ENCODE assay signal across 24 mouse cellular contexts in the genomic region with DNA sequence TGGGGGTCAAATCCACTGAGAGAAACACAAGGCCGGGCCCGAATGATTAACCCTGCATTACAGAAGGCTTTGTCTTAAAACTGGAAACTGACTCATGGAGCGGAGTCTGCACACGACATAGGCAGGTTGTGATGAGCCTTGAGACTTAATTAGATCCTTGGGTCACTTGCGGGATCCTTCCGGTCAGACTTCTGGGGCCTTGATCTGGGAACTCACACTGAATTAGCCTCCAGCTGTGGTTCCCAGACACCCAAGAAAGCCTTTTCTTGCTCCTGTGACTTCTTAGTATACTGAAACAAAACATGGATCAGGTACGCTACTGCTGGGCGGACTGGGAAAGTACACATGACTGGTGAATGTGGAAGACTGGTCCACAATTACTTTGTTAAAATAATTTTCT.
DNase-seq lines count a peak whose midpoint lies in the region; ATAC-seq and TF ChIP-seq lines count a peak whose summit lies in the region.
"Had no signal": no experiment of that assay in that cellular context is flagged by ENCODE, and none has a peak within 500 bp of the region (broad histone marks: within the 10 kb centered on the region; RNA-seq: fewer than 3 reads in every experiment).

No protein-coding gene starts in this region.

- H3K9me3 ChIP-seq in forebrain, embryonic 11.5 days (ENCODE audit: control insufficient read depth, low read length): no peaks in the 10 kb centered on the region
- H3K9me3 ChIP-seq in forebrain, embryonic 14.5 days (replicated peaks; ENCODE audit: control insufficient read depth, low read length): no peaks in the 10 kb centered on the region
- H3K9me3 ChIP-seq in midbrain, embryonic 11.5 days (ENCODE audit: control insufficient read depth, low read length): no peaks in the 10 kb centered on the region
- H3K9me3 ChIP-seq in midbrain, postnatal 0 days (ENCODE audit: low read length): no peaks in the 10 kb centered on the region
- no peaks in the 10 kb centered on the region for H3K9me3 ChIP-seq in midbrain, embryonic 13.5 days
- no peaks in the 10 kb centered on the region for H3K9me3 ChIP-seq in midbrain, embryonic 14.5 days (ENCODE audit: control insufficient read depth, low read length)
- H3K9me3 ChIP-seq: heart, embryonic 10.5 days; heart, embryonic 13.5 days had no signal

- H3K4me3 ChIP-seq in forebrain, embryonic 11.5 days (ENCODE audit: low read depth, low read length): no peak overlapping the region
- no peak overlapping the region for H3K4me3 ChIP-seq in forebrain, embryonic 14.5 days (ENCODE audit: low read depth, low read length)
- H3K4me3 ChIP-seq in midbrain, embryonic 11.5 days (ENCODE audit: low read depth, low read length): no peak overlapping the region
- no peak overlapping the region for H3K4me3 ChIP-seq in midbrain, postnatal 0 days (ENCODE audit: low read depth, low read length)
- no peak overlapping the region for H3K4me3 ChIP-seq in midbrain, embryonic 13.5 days (replicated peaks)
- no peak overlapping the region for H3K4me3 ChIP-seq in midbrain, embryonic 14.5 days (replicated peaks; ENCODE audit: low read depth, low read length)
- H3K4me3 ChIP-seq: heart, adult 2 months; heart, embryonic 10.5 days; heart, embryonic 13.5 days had no signal

- H3K9ac ChIP-seq in forebrain, embryonic 11.5 days (ENCODE audit: low read length): no peak overlapping the region
- no peak overlapping the region for H3K9ac ChIP-seq in forebrain, embryonic 14.5 days (ENCODE audit: low read length)
- H3K9ac ChIP-seq in midbrain, embryonic 11.5 days (ENCODE audit: low read length): no peak overlapping the region
- H3K9ac ChIP-seq in midbrain, postnatal 0 days (replicated peaks; ENCODE audit: low read length, poor library complexity, severe bottlenecking): no peak overlapping the region
- H3K9ac ChIP-seq in midbrain, embryonic 13.5 days (replicated peaks): no peak overlapping the region
- no peak overlapping the region for H3K9ac ChIP-seq in midbrain, embryonic 14.5 days (replicated peaks; ENCODE audit: low read length)
- H3K9ac ChIP-seq: heart, embryonic 13.5 days; hindbrain, embryonic 14.5 days had no signal

- no peaks in the 10 kb centered on the region for H3K27me3 ChIP-seq in forebrain, embryonic 11.5 days (ENCODE audit: control insufficient read depth, insufficient read depth, low read length)
- no peaks in the 10 kb centered on the region for H3K27me3 ChIP-seq in forebrain, embryonic 14.5 days (replicated peaks; ENCODE audit: control insufficient read depth, insufficient read depth, low read length)
- H3K27me3 ChIP-seq in midbrain, embryonic 11.5 days (ENCODE audit: control insufficient read depth, insufficient read depth, low read length): no peaks in the 10 kb centered on the region
- no peaks in the 10 kb centered on the region for H3K27me3 ChIP-seq in midbrain, postnatal 0 days (ENCODE audit: insufficient read depth, low read length)
- H3K27me3 ChIP-seq in midbrain, embryonic 13.5 days: peaks cover 8% of the 10 kb centered on the region
- H3K27me3 ChIP-seq in midbrain, embryonic 14.5 days (ENCODE audit: control insufficient read depth, insufficient read depth, low read length): peaks cover 5% of the 10 kb centered on the region; the same call in 1 of the 2 replicates
- H3K27me3 ChIP-seq: heart, embryonic 13.5 days had no signal

- WGBS in forebrain, embryonic 11.5 days: 23% methylated on average over 8 of the region's 8 CpGs
- 27% methylated on average over 8 of the region's 8 CpGs for WGBS in forebrain, embryonic 14.5 days
- WGBS in midbrain, embryonic 11.5 days: 29% methylated on average over 8 of the region's 8 CpGs
- WGBS in midbrain, postnatal 0 days: 47% methylated on average over 8 of the region's 8 CpGs
- 29% methylated on average over 8 of the region's 8 CpGs for WGBS in midbrain, embryonic 13.5 days
- WGBS in midbrain, embryonic 14.5 days: 27% methylated on average over 8 of the region's 8 CpGs

- no peaks in the 10 kb centered on the region for H3K36me3 ChIP-seq in forebrain, embryonic 11.5 days (ENCODE audit: control insufficient read depth, insufficient read depth, low read length)
- no peaks in the 10 kb centered on the region for H3K36me3 ChIP-seq in forebrain, embryonic 14.5 days (ENCODE audit: control insufficient read depth, insufficient read depth, low read length)
- no peaks in the 10 kb centered on the region for H3K36me3 ChIP-seq in midbrain, embryonic 11.5 days (ENCODE audit: control insufficient read depth, insufficient read depth, low read length)
- H3K36me3 ChIP-seq in midbrain, postnatal 0 days (ENCODE audit: insufficient read depth, low read length): no peaks in the 10 kb centered on the region
- no peaks in the 10 kb centered on the region for H3K36me3 ChIP-seq in midbrain, embryonic 13.5 days
- H3K36me3 ChIP-seq in midbrain, embryonic 14.5 days (ENCODE audit: control insufficient read depth, insufficient read depth, low read length): no peaks in the 10 kb centered on the region
- H3K36me3 ChIP-seq: heart, embryonic 10.5 days; heart, embryonic 13.5 days had no signal

- no peak overlapping the region for H3K27ac ChIP-seq in forebrain, embryonic 11.5 days (ENCODE audit: low read depth, low read length)
- no peak overlapping the region for H3K27ac ChIP-seq in forebrain, embryonic 14.5 days (ENCODE audit: low read depth, low read length)
- peak overlapping the region; percentile 32; the same call in 1 of the 2 replicates for H3K27ac ChIP-seq in midbrain, embryonic 11.5 days (ENCODE audit: low read depth, low read length)
- H3K27ac ChIP-seq in midbrain, postnatal 0 days (ENCODE audit: low read depth, low read length): no peak overlapping the region
- H3K27ac ChIP-seq in midbrain, embryonic 13.5 days: peak overlapping the region; percentile 57
- H3K27ac ChIP-seq in midbrain, embryonic 14.5 days (replicated peaks; ENCODE audit: low read depth, low read length): no peak overlapping the region
- H3K27ac ChIP-seq: heart, adult 2 months; heart, embryonic 10.5 days; heart, embryonic 13.5 days; hindbrain, embryonic 14.5 days; hindbrain, postnatal 0 days had no signal

- ATAC-seq in forebrain, embryonic 11.5 days (replicated peaks; ENCODE audit: low FRiP score): no peak
- ATAC-seq in forebrain, embryonic 14.5 days: no peak
- peak; percentile 64 for ATAC-seq in midbrain, embryonic 11.5 days (ENCODE audit: low FRiP score)
- ATAC-seq in midbrain, postnatal 0 days (ENCODE audit: low FRiP score): no peak
- ATAC-seq in midbrain, embryonic 13.5 days: no peak
- ATAC-seq in midbrain, embryonic 14.5 days (ENCODE audit: low FRiP score, low TSS enrichment): no peak
- ATAC-seq: CD4-positive, CD25-positive, alpha-beta regulatory T cell, adult 4 months; forebrain, embryonic 16.5 days; hindbrain, postnatal 0 days; inflammation-experienced regulatory T-cells, adult 6 months had no signal

- TF ChIP-seq CTCF in midbrain, postnatal 0 days (IDR thresholded peaks at IDR 0.05): no peak

- H3K4me2 ChIP-seq in forebrain, embryonic 11.5 days (ENCODE audit: low read depth, low read length, severe bottlenecking): peak overlapping the region; percentile 6; the same call in 1 of the 2 replicates
- no peak overlapping the region for H3K4me2 ChIP-seq in forebrain, embryonic 14.5 days (ENCODE audit: low read length)
- no peak overlapping the region for H3K4me2 ChIP-seq in midbrain, embryonic 11.5 days
- H3K4me2 ChIP-seq in midbrain, postnatal 0 days (ENCODE audit: low read depth, low read length, poor library complexity, severe bottlenecking): no peak overlapping the region
- peak overlapping the region; percentile 1; the same call in 1 of the 2 replicates for H3K4me2 ChIP-seq in midbrain, embryonic 13.5 days (replicated peaks)
- 0 out of 2 replicates have a peak overlapping the region, but pooled peaks have one; percentile 3 for H3K4me2 ChIP-seq in midbrain, embryonic 14.5 days (ENCODE audit: low read length)
- H3K4me2 ChIP-seq: heart, embryonic 13.5 days; hindbrain, embryonic 14.5 days had no signal

- no peak for DNase-seq in forebrain, embryonic 11.5 days (ENCODE audit: low spot score)
- no peak for DNase-seq in forebrain, embryonic 14.5 days (ENCODE audit: low spot score)
- peak; percentile 86 for DNase-seq in midbrain, embryonic 11.5 days (ENCODE audit: low spot score, missing footprints)
- no peak for DNase-seq in midbrain, postnatal 0 days (ENCODE audit: low spot score)
- DNase-seq in midbrain, embryonic 14.5 days: no peak
- DNase-seq: adrenal gland, adult 2 months; adrenal gland, postnatal 14 days; cerebellum, adult 11 months; cerebellum, adult 2 months; cerebellum, adult 9-11 months; cerebellum, postnatal 25 days; gastrocnemius, postnatal 10 days; gastrocnemius, postnatal 36 days; heart, adult 2 months; heart, postnatal 14 days; heart, postnatal 4 days had no signal

- peaks cover 2% of the 10 kb centered on the region; the same call in 1 of the 2 replicates for H3K4me1 ChIP-seq in forebrain, embryonic 11.5 days (replicated peaks; ENCODE audit: control insufficient read depth, insufficient read depth, low read length)
- H3K4me1 ChIP-seq in forebrain, embryonic 14.5 days (ENCODE audit: control insufficient read depth, insufficient read depth, low read length): peaks cover 7% of the 10 kb centered on the region
- H3K4me1 ChIP-seq in midbrain, embryonic 11.5 days (ENCODE audit: control insufficient read depth, insufficient read depth, low read length): peaks cover 7% of the 10 kb centered on the region; the same call in 1 of the 2 replicates
- no peaks in the 10 kb centered on the region; the same call in 1 of the 2 replicates for H3K4me1 ChIP-seq in midbrain, postnatal 0 days (ENCODE audit: insufficient read depth, low read length)
- H3K4me1 ChIP-seq in midbrain, embryonic 13.5 days (replicated peaks): peaks cover 27% of the 10 kb centered on the region
- H3K4me1 ChIP-seq in midbrain, embryonic 14.5 days (ENCODE audit: control insufficient read depth, insufficient read depth, low read length): peaks cover 21% of the 10 kb centered on the region; the same call in 1 of the 2 replicates
- H3K4me1 ChIP-seq: heart, embryonic 10.5 days had no signal

Comparison
In these comparisons a context has a peak if more than half of its experiments do, and no peak if none do; other contexts are left out.
1. H3K27ac ChIP-seq: peak in midbrain, embryonic 11.5 days (single experiment) and midbrain, embryonic 13.5 days (single experiment); none in forebrain, embryonic 11.5 days (single experiment), forebrain, embryonic 14.5 days (single experiment), midbrain, postnatal 0 days (single experiment) and midbrain, embryonic 14.5 days (single experiment).
2. H3K4me2 ChIP-seq: peak in forebrain, embryonic 11.5 days (single experiment), midbrain, embryonic 13.5 days (single experiment) and midbrain, embryonic 14.5 days (single experiment); none in forebrain, embryonic 14.5 days (single experiment), midbrain, embryonic 11.5 days (single experiment) and midbrain, postnatal 0 days (single experiment).